9 mouse cellular contexts compared by ENCODE assay signal in genomic region chr3:41195113-41195975, GRCm38 (mm10).
DNase-seq lines count a peak whose midpoint lies in the region; ATAC-seq lines count a peak whose summit lies in the region.
"Had no signal": no experiment of that assay in that cellular context is flagged by ENCODE, and none has a peak within 500 bp of the region (broad histone marks: within the 10 kb centered on the region; RNA-seq: fewer than 3 reads in every experiment).

No protein-coding gene starts in this region.

- DNase-seq in 3134 (ENCODE audit: extremely low read depth, insufficient read length, low spot score), result peak; percentile 93
- peak; percentile 95 for DNase-seq in adrenal gland, adult 2 months
- peak; percentile 97 for DNase-seq in fibroblast of lung, adult 2 months (ENCODE audit: low read depth)
- peak; percentile 91 for DNase-seq in heart, postnatal 10 days
- DNase-seq in kidney, postnatal 36 days, result peak; percentile 83 to 89
- peak; percentile 78 to 82 for DNase-seq in urinary bladder, postnatal 4 days (ENCODE audit: low spot score in 2 of 2)
- no peak for DNase-seq in retina, postnatal 1 day

- no peak overlapping the region for H3K27ac ChIP-seq in midbrain, embryonic 16.5 days (ENCODE audit: low read length)
- H3K27ac ChIP-seq: left cerebral cortex, adult 2 months had no signal

- WGBS in midbrain, embryonic 16.5 days, result 59% methylated on average over 7 of the region's 7 CpGs

- H3K9me3 ChIP-seq in midbrain, embryonic 16.5 days (replicated peaks; ENCODE audit: control insufficient read depth, low read length, poor library complexity, severe bottlenecking), result no peaks in the 10 kb centered on the region

- ATAC-seq in midbrain, embryonic 16.5 days, result peak; percentile 70

- no peak overlapping the region for H3K9ac ChIP-seq in midbrain, embryonic 16.5 days (ENCODE audit: low read depth, low read length)

- H3K4me1 ChIP-seq in midbrain, embryonic 16.5 days (ENCODE audit: control insufficient read depth, insufficient read depth, low read length), result 0 out of 2 replicates have a peak, but pooled peaks cover 3% of the 10 kb centered on the region

- no peaks in the 10 kb centered on the region for H3K36me3 ChIP-seq in midbrain, embryonic 16.5 days (ENCODE audit: control insufficient read depth, insufficient read depth, low read length)

- H3K4me3 ChIP-seq in midbrain, embryonic 16.5 days (ENCODE audit: low read depth, low read length), result no peak overlapping the region
- H3K4me3 ChIP-seq: left cerebral cortex, adult 2 months had no signal

- intact Hi-C loops in heart, postnatal 10 days (cut with DNase I), result loop anchor here (5.0 kb wide), 1 partner anchor 172 kb away; no protein-coding TSS in a partner anchor

- no peak overlapping the region for H3K4me2 ChIP-seq in midbrain, embryonic 16.5 days (ENCODE audit: low read length)

- no peaks in the 10 kb centered on the region for H3K27me3 ChIP-seq in midbrain, embryonic 16.5 days (ENCODE audit: control insufficient read depth, insufficient read depth, low read depth, low read length)
